10 mouse cellular contexts compared by ENCODE assay signal in genomic region chr2:119202914-119203453, GRCm38 (mm10). TPM values are rescaled to one million over a fixed set of nuclear protein-coding genes. Genes with fewer than 3 reads are reported as not detected.
A peak's percentile ranks its signal among the peaks of the same experiment; 100 is the strongest.
DNase-seq lines count a peak whose midpoint lies in the region; ATAC-seq and TF ChIP-seq lines count a peak whose summit lies in the region.
"Had no signal": no experiment of that assay in that cellular context is flagged by ENCODE, and none has a peak within 500 bp of the region (broad histone marks: within the 10 kb centered on the region; RNA-seq: fewer than 3 reads in every experiment).

No protein-coding gene starts in this region.

- no peak overlapping the region for H3K27ac ChIP-seq in hindbrain, postnatal 0 days
- no peak overlapping the region for H3K27ac ChIP-seq in hindbrain, embryonic 10.5 days
- no peak overlapping the region; the same call in 1 of the 2 replicates for H3K27ac ChIP-seq in embryonic facial prominence, embryonic 14.5 days (replicated peaks; ENCODE audit: low read depth, low read length)
- peak overlapping the region; percentile 57 for H3K27ac ChIP-seq in limb, embryonic 15.5 days
- H3K27ac ChIP-seq in thymus, adult 2 months (ENCODE audit: control insufficient read depth, insufficient read depth, low read length) = no peak overlapping the region

- WGBS in hindbrain, postnatal 0 days = 48% methylated on average over 5 of the region's 5 CpGs
- WGBS in hindbrain, embryonic 10.5 days = 81% methylated on average over 5 of the region's 5 CpGs
- 57% methylated on average over 5 of the region's 5 CpGs for WGBS in embryonic facial prominence, embryonic 14.5 days
- WGBS in limb, embryonic 15.5 days = 47% methylated on average over 5 of the region's 5 CpGs
- WGBS in thymus, adult 2 months = 83% methylated on average over 5 of the region's 5 CpGs

- no peak for TF ChIP-seq POLR2A in thymus, adult 2 months (IDR thresholded peaks at IDR 0.05; ENCODE audit: control insufficient read depth, extremely low read depth, insufficient read depth, low read length, poor library complexity)

- no peak overlapping the region for H3K4me2 ChIP-seq in hindbrain, postnatal 0 days (ENCODE audit: low read depth, low read length)
- no peak overlapping the region for H3K4me2 ChIP-seq in embryonic facial prominence, embryonic 14.5 days (ENCODE audit: low read depth, low read length)
- no peak overlapping the region for H3K4me2 ChIP-seq in limb, embryonic 15.5 days

- H3K9ac ChIP-seq in hindbrain, postnatal 0 days (replicated peaks; ENCODE audit: low read length) = no peak overlapping the region
- no peak overlapping the region for H3K9ac ChIP-seq in embryonic facial prominence, embryonic 14.5 days (ENCODE audit: low read depth, low read length)
- no peak overlapping the region for H3K9ac ChIP-seq in limb, embryonic 15.5 days

- H3K4me3 ChIP-seq in hindbrain, postnatal 0 days (ENCODE audit: low read length) = no peak overlapping the region
- H3K4me3 ChIP-seq in hindbrain, embryonic 10.5 days = no peak overlapping the region
- H3K4me3 ChIP-seq in embryonic facial prominence, embryonic 14.5 days (ENCODE audit: low read depth, low read length) = no peak overlapping the region
- no peak overlapping the region for H3K4me3 ChIP-seq in limb, embryonic 15.5 days
- no peak overlapping the region for H3K4me3 ChIP-seq in thymus, adult 2 months (ENCODE audit: control insufficient read depth, insufficient read depth, low read length)

- H3K4me1 ChIP-seq in hindbrain, postnatal 0 days (ENCODE audit: insufficient read depth, low read length) = no peaks in the 10 kb centered on the region
- H3K4me1 ChIP-seq in hindbrain, embryonic 10.5 days (replicated peaks) = peaks cover 23% of the 10 kb centered on the region
- H3K4me1 ChIP-seq in embryonic facial prominence, embryonic 14.5 days (ENCODE audit: control insufficient read depth, insufficient read depth, low read length) = peaks cover 6% of the 10 kb centered on the region
- H3K4me1 ChIP-seq in limb, embryonic 15.5 days = peaks cover 17% of the 10 kb centered on the region
- peaks cover 2% of the 10 kb centered on the region for H3K4me1 ChIP-seq in thymus, adult 2 months (replicated peaks; ENCODE audit: control insufficient read depth, insufficient read depth, low read length)

- peak; percentile 22 for DNase-seq in hindbrain, postnatal 0 days (ENCODE audit: low spot score)
- no peak for DNase-seq in hindbrain, embryonic 10.5 days (ENCODE audit: low spot score)
- peak; percentile 54 for DNase-seq in MN1 (ENCODE audit: low spot score)
- DNase-seq in embryonic facial prominence, embryonic 14.5 days (ENCODE audit: low spot score) = peak; percentile 78
- DNase-seq in thymus, adult 2 months = no peak
- no peak for DNase-seq in ovary, postnatal 14 days (ENCODE audit: low spot score)
- DNase-seq: spleen, adult 18-20 months had no signal

- no peak for ATAC-seq in hindbrain, postnatal 0 days
- ATAC-seq in embryonic facial prominence, embryonic 14.5 days (ENCODE audit: low read depth) = peak; percentile 39; the same call in 1 of the 2 replicates
- ATAC-seq in limb, embryonic 15.5 days (ENCODE audit: insufficient number of reproducible peaks, low FRiP score, low TSS enrichment, low read depth) = no peak

- H3K9me3 ChIP-seq in hindbrain, postnatal 0 days (ENCODE audit: low read length) = no peaks in the 10 kb centered on the region
- H3K9me3 ChIP-seq in hindbrain, embryonic 10.5 days = no peaks in the 10 kb centered on the region
- H3K9me3 ChIP-seq in embryonic facial prominence, embryonic 14.5 days (ENCODE audit: control insufficient read depth, low read length) = no peaks in the 10 kb centered on the region
- H3K9me3 ChIP-seq in limb, embryonic 15.5 days = no peaks in the 10 kb centered on the region

- TF ChIP-seq CTCF in hindbrain, postnatal 0 days (IDR thresholded peaks at IDR 0.05; ENCODE audit: low read depth) = no peak
- TF ChIP-seq CTCF in thymus, adult 2 months (IDR thresholded peaks at IDR 0.05; ENCODE audit: borderline replicate concordance, control insufficient read depth, extremely low read depth, insufficient read depth, low read length, poor library complexity) = no peak

- H3K27me3 ChIP-seq in hindbrain, postnatal 0 days (ENCODE audit: insufficient read depth, low read length) = no peaks in the 10 kb centered on the region
- no peaks in the 10 kb centered on the region for H3K27me3 ChIP-seq in hindbrain, embryonic 10.5 days (ENCODE audit: insufficient read depth, poor library complexity, severe bottlenecking)
- H3K27me3 ChIP-seq in embryonic facial prominence, embryonic 14.5 days (replicated peaks; ENCODE audit: control insufficient read depth, insufficient read depth, low read length) = no peaks in the 10 kb centered on the region
- H3K27me3 ChIP-seq in limb, embryonic 15.5 days = no peaks in the 10 kb centered on the region
- no peaks in the 10 kb centered on the region for H3K27me3 ChIP-seq in thymus, adult 2 months (ENCODE audit: control insufficient read depth, insufficient read depth, low read length)

- H3K36me3 ChIP-seq in hindbrain, postnatal 0 days (ENCODE audit: insufficient read depth, low read length) = no peaks in the 10 kb centered on the region
- no peaks in the 10 kb centered on the region for H3K36me3 ChIP-seq in hindbrain, embryonic 10.5 days
- no peaks in the 10 kb centered on the region for H3K36me3 ChIP-seq in embryonic facial prominence, embryonic 14.5 days (ENCODE audit: control insufficient read depth, insufficient read depth, low read length)
- no peaks in the 10 kb centered on the region for H3K36me3 ChIP-seq in limb, embryonic 15.5 days
- H3K36me3 ChIP-seq in thymus, adult 2 months (ENCODE audit: control insufficient read depth, insufficient read depth, low read length) = no peaks in the 10 kb centered on the region

RNA-seq across cellular contexts. Expression of gene Zfyve19, which starts 5.4 kb away (rescaled TPM):
- total RNA-seq in hindbrain, postnatal 0 days (2014; rRNA removed) = 26.2 and 35.1 TPM in 2 replicates
- polyA plus RNA-seq in hindbrain, postnatal 0 days (2015; fragmentation: Nextera tagmentation; extraction: Ambion mirVana) = 50.2 and 53.1 TPM in 2 replicates
- polyA plus RNA-seq in hindbrain, embryonic 10.5 days (2016; fragmentation: Nextera tagmentation; extraction: Ambion mirVana) = 52.2 and 57.4 TPM in 2 replicates
- 41.0 and 43.0 TPM in 2 replicates for polyA plus RNA-seq in embryonic facial prominence, embryonic 14.5 days (2014; fragmentation: Nextera tagmentation; extraction: Ambion mirVana)
- polyA plus RNA-seq in limb, embryonic 15.5 days (2015; fragmentation: Nextera tagmentation; extraction: Ambion mirVana) = 52.7 and 57.9 TPM in 2 replicates
- 56.2 and 60.9 TPM in 2 replicates for polyA plus RNA-seq in thymus, adult 2 months (2012; rRNA removed)

RNA-seq across cellular contexts. Expression of gene Dnajc17, which starts 5.6 kb away (rescaled TPM):
- 3.0 and 7.1 TPM in 2 replicates for total RNA-seq in hindbrain, postnatal 0 days (2014; rRNA removed)
- 20.3 and 21.9 TPM in 2 replicates for polyA plus RNA-seq in hindbrain, postnatal 0 days (2015; fragmentation: Nextera tagmentation; extraction: Ambion mirVana)
- polyA plus RNA-seq in hindbrain, embryonic 10.5 days (2016; fragmentation: Nextera tagmentation; extraction: Ambion mirVana) = 22.9 and 24.9 TPM in 2 replicates
- 15.7 and 19.8 TPM in 2 replicates for polyA plus RNA-seq in embryonic facial prominence, embryonic 14.5 days (2014; fragmentation: Nextera tagmentation; extraction: Ambion mirVana)
- 18.5 and 23.1 TPM in 2 replicates for polyA plus RNA-seq in limb, embryonic 15.5 days (2015; fragmentation: Nextera tagmentation; extraction: Ambion mirVana)
- 6.4 and 7.1 TPM in 2 replicates for polyA plus RNA-seq in thymus, adult 2 months (2012; rRNA removed)

RNA-seq across cellular contexts. Expression of gene Ppp1r14d, which starts 26.7 kb away (rescaled TPM):
- not detected in 2 replicates for total RNA-seq in hindbrain, postnatal 0 days (2014; rRNA removed)
- polyA plus RNA-seq in hindbrain, postnatal 0 days (2015; fragmentation: Nextera tagmentation; extraction: Ambion mirVana) = not detected in 2 replicates
- polyA plus RNA-seq in hindbrain, embryonic 10.5 days (2016; fragmentation: Nextera tagmentation; extraction: Ambion mirVana) = not detected in 2 replicates
- polyA plus RNA-seq in embryonic facial prominence, embryonic 14.5 days (2014; fragmentation: Nextera tagmentation; extraction: Ambion mirVana) = 0.38 TPM in 1 of 2 replicates, not detected in the other
- 0.24 TPM in 1 of 2 replicates, not detected in the other for polyA plus RNA-seq in limb, embryonic 15.5 days (2015; fragmentation: Nextera tagmentation; extraction: Ambion mirVana)
- polyA plus RNA-seq in thymus, adult 2 months (2012; rRNA removed) = 0.42 and 0.92 TPM in 2 replicates
- total RNA-seq: gastrocnemius, postnatal 36 days; left cerebral cortex, adult 8-10 months had no signal

RNA-seq across cellular contexts. Expression of gene Gm14137, which starts 28.7 kb away (rescaled TPM):
- total RNA-seq in hindbrain, postnatal 0 days (2014; rRNA removed) = 0.36 TPM in 1 of 2 replicates, not detected in the other
- 0.28 and 0.29 TPM in 2 replicates for polyA plus RNA-seq in hindbrain, postnatal 0 days (2015; fragmentation: Nextera tagmentation; extraction: Ambion mirVana)
- polyA plus RNA-seq in hindbrain, embryonic 10.5 days (2016; fragmentation: Nextera tagmentation; extraction: Ambion mirVana) = 0.75 and 0.85 TPM in 2 replicates
- 0.48 and 1.1 TPM in 2 replicates for polyA plus RNA-seq in embryonic facial prominence, embryonic 14.5 days (2014; fragmentation: Nextera tagmentation; extraction: Ambion mirVana)
- 4.7 and 5.3 TPM in 2 replicates for polyA plus RNA-seq in limb, embryonic 15.5 days (2015; fragmentation: Nextera tagmentation; extraction: Ambion mirVana)
- 0.70 and 1.1 TPM in 2 replicates for polyA plus RNA-seq in thymus, adult 2 months (2012; rRNA removed)
- total RNA-seq: gastrocnemius, postnatal 36 days had no signal

RNA-seq across cellular contexts. Expression of gene Spint1, which starts 34.2 kb away (rescaled TPM):
- 3.0 and 3.7 TPM in 2 replicates for total RNA-seq in hindbrain, postnatal 0 days (2014; rRNA removed)
- 1.1 and 1.2 TPM in 2 replicates for polyA plus RNA-seq in hindbrain, postnatal 0 days (2015; fragmentation: Nextera tagmentation; extraction: Ambion mirVana)
- 5.4 and 8.2 TPM in 2 replicates for polyA plus RNA-seq in hindbrain, embryonic 10.5 days (2016; fragmentation: Nextera tagmentation; extraction: Ambion mirVana)
- polyA plus RNA-seq in embryonic facial prominence, embryonic 14.5 days (2014; fragmentation: Nextera tagmentation; extraction: Ambion mirVana) = 14.1 and 17.0 TPM in 2 replicates
- polyA plus RNA-seq in limb, embryonic 15.5 days (2015; fragmentation: Nextera tagmentation; extraction: Ambion mirVana) = 27.6 and 30.9 TPM in 2 replicates
- polyA plus RNA-seq in thymus, adult 2 months (2012; rRNA removed) = 21.2 and 22.0 TPM in 2 replicates

Comparison
In these comparisons a context has a peak if more than half of its experiments do, and no peak if none do; other contexts are left out.
1. DNase-seq: peak in hindbrain, postnatal 0 days (single experiment), MN1 (single experiment) and embryonic facial prominence, embryonic 14.5 days (single experiment); none in hindbrain, embryonic 10.5 days (single experiment), thymus, adult 2 months (single experiment) and ovary, postnatal 14 days (single experiment).